Mouse (Mus musculus) layer of hippocampus, adult 11-12 months (tissue): ENCODE results near the gene Rasal3.

Source experiments
- DNase-seq: peaks from one replicate; pipeline ENCODE4 v3.0.0; 2022; ENCODE audit warnings: low spot score

The Rasal3 gene

DNA sequence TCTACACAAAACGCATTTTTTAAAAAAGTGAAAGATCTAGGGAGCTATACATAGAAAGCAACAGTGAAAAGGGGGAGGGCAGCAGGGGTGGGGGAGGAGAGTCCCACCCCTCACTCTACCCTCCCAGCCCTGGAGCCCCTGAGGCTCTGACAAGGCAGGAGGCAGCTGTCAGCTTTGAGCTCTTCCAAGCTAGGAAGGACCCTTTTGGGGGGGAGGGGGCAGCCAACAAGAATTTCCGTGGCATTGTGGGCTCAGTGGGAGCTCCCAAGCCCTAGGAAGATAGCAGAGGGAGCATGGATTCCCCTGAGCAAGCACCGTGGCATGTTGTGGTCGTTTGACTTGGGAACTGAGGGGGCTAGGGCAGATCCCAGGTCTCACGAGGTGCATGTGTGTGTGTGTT lies 49.2 kb downstream of the Rasal3 start:
- DNase-seq: no peak

GRCm38 (mm10) chr17:32353696-32354095 lies 49.7 kb downstream of the Rasal3 start:
- DNase-seq: peak; percentile 81

GRCm38 (mm10) chr17:32351726-32352125 lies 51.7 kb downstream of the Rasal3 start:
- no peak for DNase-seq

DNA sequence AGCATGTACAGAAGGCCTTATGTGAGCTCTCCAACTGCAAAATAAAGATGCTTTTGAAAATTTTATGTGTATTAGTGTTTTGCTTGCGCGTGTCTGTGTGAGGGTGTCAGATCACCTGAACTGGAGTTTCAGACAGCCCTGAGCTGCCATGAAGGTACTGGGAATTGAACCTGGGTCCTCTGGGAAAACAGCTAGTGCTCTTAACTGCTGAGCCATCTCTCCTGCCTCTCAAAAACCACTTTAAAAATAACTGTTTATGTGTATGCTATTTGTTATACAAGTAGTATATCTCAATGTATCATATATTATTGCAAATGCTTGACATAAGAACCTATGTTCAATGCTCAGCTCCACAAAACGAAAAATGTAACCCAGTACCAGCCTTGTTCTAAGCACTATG lies 52.1 kb downstream of the Rasal3 start:
- DNase-seq: no peak

DNA sequence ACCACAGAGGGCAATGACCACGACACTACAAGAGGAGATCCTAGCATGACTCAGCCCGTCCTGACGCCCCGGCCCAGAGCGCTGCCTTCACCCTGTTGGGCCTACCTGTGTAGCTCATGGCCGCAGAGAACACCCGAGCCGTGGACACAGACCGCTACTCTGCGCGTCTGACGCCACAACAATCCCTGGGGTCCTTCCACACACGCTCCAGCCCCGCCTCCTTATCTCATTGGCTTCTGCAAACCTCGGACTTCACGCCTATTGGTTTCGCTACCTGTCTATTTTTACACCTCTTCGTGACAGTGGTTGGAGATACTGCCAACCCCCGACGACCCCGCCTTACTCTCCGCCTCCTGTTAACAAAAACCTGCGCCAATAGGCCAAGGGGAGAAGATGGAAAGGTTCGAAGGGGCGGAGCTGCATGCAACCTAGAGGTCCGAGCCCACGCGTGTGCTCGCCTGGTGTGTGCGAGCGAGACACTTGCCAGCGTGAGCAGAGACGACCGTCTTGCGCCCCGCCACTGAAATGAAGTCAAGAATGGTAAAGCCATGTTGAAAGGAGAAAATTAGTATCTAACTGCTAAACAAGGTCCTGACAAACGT lies 52.9 kb downstream of the Rasal3 start, which contains the start of gene Akap8l:
Akap8l (minus strand) TSS at position 226 of the 602 bp plus-strand sequence.
- DNase-seq: peak; percentile 99

DNA sequence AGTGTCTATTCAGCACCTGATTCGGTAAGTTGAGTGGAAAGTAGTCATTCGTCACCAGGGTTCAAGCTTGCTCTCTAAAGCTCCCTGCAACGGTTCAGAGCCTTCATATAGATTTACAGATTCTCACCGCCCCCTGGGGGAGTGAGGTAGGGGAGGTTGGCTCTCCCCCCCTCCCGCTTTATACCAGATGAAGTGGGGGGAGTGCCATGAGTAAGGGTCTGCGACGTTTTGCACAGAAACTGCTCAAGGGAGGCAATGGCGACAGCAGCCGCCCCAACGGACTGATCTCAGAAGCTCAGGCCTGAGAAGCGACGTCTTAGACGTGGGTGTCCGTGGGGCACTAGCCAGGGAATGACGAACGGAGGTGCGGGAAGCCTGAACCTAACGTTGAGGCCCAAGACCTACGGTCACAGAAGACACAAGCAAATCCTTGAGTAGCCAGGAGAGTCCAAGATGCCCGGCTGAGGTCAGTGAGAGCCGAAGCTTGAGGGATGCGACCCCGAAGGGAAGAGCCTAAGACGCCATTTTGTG lies 53.5 kb downstream of the Rasal3 start:
- no peak for DNase-seq

GRCm38 (mm10) chr17:32349037-32349732 lies 54.2 kb downstream of the Rasal3 start:
- peak; percentile 52 for DNase-seq

- DNase-seq: no peak
Measured at GRCm38 (mm10) chr17:32348406-32348805, 55.0 kb downstream of the Rasal3 start.

GRCm38 (mm10) chr17:32341102-32341501 lies 62.3 kb downstream of the Rasal3 start:
- DNase-seq: no peak
